Mouse (Mus musculus): ENCODE results near the gene Hnrnpa1. TPM values are rescaled to one million over a fixed set of nuclear protein-coding genes. Genes with fewer than 3 reads are reported as not detected.
A peak's percentile ranks its signal among the peaks of the same experiment; 100 is the strongest.

The Hnrnpa1 gene
- total and polyA plus RNA-seq, 2 experiments = 17.7 to 58.2 TPM

DNA sequence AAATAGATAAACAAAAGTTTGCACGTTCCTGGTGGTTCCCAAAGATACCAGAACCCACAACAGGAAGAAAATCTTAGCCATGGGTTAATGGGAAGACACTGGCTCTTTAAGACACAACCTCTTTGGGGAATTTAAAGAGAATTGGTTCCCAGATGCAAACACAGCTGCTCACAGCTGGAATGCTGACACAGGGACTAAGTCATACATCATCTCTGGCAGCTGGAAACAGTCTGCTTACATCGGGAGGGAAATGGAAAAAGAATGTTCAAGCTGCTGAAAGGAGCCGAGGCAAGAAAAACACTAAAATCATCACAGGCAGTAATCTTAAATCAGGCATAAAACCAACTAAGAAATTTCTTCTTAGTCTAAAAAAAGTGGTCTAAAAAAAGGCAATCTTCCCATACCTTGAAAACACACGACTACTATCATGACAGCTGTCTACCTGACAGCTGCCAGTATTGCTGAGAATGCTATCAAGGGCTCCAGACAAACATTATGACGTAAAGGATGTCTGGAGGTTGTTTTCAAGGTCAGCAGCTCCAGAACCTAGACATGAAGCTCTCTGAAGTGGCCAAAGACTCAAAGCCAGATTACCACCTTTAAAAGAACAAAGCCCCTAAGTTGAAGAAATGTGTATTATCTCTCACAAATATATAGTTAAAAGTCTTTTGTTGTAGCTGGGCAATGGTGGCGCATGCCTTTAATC, 38.0 kb upstream of the Hnrnpa1 start:
- 62% methylated on average over 6 of the region's 6 CpGs for WGBS
- H3K27ac ChIP-seq (replicated peaks; ENCODE audit: insufficient read depth, low read depth, low read length) = no peak overlapping the region
- DNase-seq (ENCODE audit: extremely low read depth, low read depth, low spot score) = no peak

DNA sequence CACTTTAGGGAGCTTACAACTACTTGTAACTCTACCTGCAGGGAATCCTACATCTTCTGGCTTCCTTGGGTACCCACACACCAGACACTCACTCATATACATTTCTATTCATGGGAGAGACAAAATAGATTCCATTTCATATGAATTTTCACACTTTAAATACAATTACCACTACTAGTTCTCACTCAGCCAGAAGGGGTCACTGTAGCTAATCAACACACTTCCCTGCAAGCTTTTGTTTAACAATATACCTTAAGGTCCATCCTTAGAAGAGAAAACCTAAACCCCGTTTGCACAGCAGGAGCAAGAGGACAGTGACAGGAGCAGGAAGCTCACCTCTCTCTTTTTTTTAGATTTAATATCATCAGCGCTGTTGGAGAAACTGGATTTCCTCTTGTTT, 35.1 kb upstream of the Hnrnpa1 start:
- Histone ChIP-seq H3K27ac (replicated peaks; ENCODE audit: insufficient read depth, low read depth, low read length) (no peak overlapping the region), H3K4me1 (ENCODE audit: control insufficient read depth, insufficient read depth, low read length) (peaks cover 4% of the 10 kb centered on the region), H3K4me3 (ENCODE audit: insufficient read depth, low read depth, low read length) (no peak overlapping the region), H3K36me3 (ENCODE audit: control insufficient read depth, insufficient read depth, low read length) (peaks cover 31% of the 10 kb centered on the region), H3K27me3 (ENCODE audit: control insufficient read depth, insufficient read depth, low read length) (no peaks in the 10 kb centered on the region), H3K79me2 (ENCODE audit: control insufficient read depth, insufficient read depth, low read length) (no peaks in the 10 kb centered on the region), H3K9ac (ENCODE audit: low read depth, low read length) (no peak overlapping the region)
- WGBS = 72% methylated on average over 2 of the region's 2 CpGs
- TF ChIP-seq CTCF (IDR thresholded peaks at IDR 0.05; ENCODE audit: low read depth, low read length) (no peak), POLR2A (IDR thresholded peaks at IDR 0.05; ENCODE audit: extremely low read depth, insufficient read depth, low read length) (no peak)
- no peak for DNase-seq (ENCODE audit: extremely low read depth, low read depth, low spot score)

More for the DNA sequence above, 38.0 kb upstream of the Hnrnpa1 start:
- no peaks in the 10 kb centered on the region for H3K4me1 ChIP-seq (ENCODE audit: control insufficient read depth, insufficient read depth, low read length)
- no peaks in the 10 kb centered on the region for H3K27me3 ChIP-seq (ENCODE audit: control insufficient read depth, insufficient read depth, low read length)
- peaks cover 47% of the 10 kb centered on the region for H3K36me3 ChIP-seq (ENCODE audit: control insufficient read depth, insufficient read depth, low read length)
- no peak overlapping the region for H3K4me3 ChIP-seq (ENCODE audit: insufficient read depth, low read depth, low read length)
- TF ChIP-seq CTCF (IDR thresholded peaks at IDR 0.05; ENCODE audit: low read depth, low read length) (no peak), POLR2A (IDR thresholded peaks at IDR 0.05; ENCODE audit: extremely low read depth, insufficient read depth, low read length) (no peak)
- no peak overlapping the region for H3K9ac ChIP-seq (ENCODE audit: low read depth, low read length)
- H3K79me2 ChIP-seq (ENCODE audit: control insufficient read depth, insufficient read depth, low read length) = no peaks in the 10 kb centered on the region

DNA sequence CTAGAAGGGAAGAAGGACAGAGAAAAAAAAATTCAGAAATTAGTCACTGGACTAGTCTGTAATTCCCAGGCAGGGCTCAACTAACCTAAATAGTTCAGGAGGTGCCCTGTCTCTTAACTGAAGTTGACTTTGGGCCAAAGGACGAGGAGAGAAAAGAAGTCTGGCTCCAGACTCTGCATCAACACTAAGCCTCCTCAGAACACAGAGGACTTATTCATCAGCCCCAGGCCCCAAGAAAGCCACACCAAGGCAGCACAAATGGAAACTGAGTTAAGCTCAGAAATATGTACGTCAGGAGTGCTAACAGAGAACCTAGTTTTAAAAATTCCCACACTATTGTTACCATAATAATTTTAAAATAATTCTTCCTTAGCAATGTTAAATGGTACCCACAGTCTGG, 26.1 kb upstream of the Hnrnpa1 start:
- no peak for DNase-seq (ENCODE audit: extremely low read depth, low read depth, low spot score)
- Histone ChIP-seq H3K27ac (replicated peaks; ENCODE audit: insufficient read depth, low read depth, low read length) (no peak overlapping the region), H3K4me1 (ENCODE audit: control insufficient read depth, insufficient read depth, low read length) (peaks cover 7% of the 10 kb centered on the region), H3K9ac (ENCODE audit: low read depth, low read length) (no peak overlapping the region), H3K27me3 (ENCODE audit: control insufficient read depth, insufficient read depth, low read length) (no peaks in the 10 kb centered on the region), H3K79me2 (ENCODE audit: control insufficient read depth, insufficient read depth, low read length) (peaks cover 3% of the 10 kb centered on the region; the same call in 1 of the 2 replicates), H3K36me3 (ENCODE audit: control insufficient read depth, insufficient read depth, low read length) (peaks cover 13% of the 10 kb centered on the region), H3K4me3 (ENCODE audit: insufficient read depth, low read depth, low read length) (no peak overlapping the region)
- 70% methylated on average over 2 of the region's 2 CpGs for WGBS
- no peak for TF ChIP-seq POLR2A (IDR thresholded peaks at IDR 0.05; ENCODE audit: extremely low read depth, insufficient read depth, low read length)
- TF ChIP-seq CTCF (IDR thresholded peaks at IDR 0.05; ENCODE audit: low read depth, low read length) = no peak

DNA sequence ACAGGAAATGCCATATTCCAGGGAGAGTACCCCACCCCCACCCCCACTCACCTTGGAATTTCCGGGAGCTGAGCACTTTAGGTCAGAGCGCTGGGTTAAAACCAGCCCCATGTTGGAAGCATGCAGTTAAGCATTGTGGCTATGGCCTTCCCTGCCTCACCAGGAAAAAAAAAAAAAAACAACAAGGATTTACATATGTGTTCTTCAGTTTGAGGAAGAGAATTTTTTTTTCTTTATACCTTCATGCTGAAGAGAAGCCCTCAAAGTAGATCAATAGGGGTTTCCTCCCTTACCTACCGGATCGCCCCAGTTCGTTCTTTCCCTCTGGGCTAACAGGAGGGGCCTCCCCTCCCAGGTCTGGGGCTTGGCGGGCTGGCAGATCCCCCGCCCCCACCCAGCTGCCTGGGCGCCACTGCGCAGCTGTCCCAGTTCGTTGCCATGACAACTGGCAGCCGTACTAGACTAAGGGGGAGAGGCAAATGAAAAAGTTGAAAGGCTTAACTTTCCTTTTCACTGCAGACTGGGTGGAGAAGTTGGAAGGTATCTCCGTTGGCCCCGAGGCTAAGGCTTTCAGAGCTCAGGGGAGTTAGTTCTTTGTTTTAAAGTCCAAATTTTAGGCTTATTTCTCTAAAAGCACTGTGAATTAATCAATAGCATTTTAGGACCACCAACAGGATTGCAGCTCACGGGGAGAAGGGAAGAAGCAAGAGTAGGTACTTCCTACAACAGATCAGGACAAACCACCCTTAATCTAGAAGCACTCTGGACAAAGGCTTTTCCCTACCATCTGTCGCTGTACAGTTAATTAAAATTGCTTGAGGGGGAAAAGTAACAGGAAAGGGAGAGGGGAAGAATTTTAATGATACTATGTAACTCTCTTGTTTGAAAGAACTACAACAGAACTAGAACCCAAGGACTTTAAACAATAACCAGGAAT, 25.0 kb upstream of the Hnrnpa1 start:
- H3K4me1 ChIP-seq (ENCODE audit: control insufficient read depth, insufficient read depth, low read length) = peaks cover 3% of the 10 kb centered on the region; the same call in 1 of the 2 replicates
- peak overlapping the region; percentile 23; the same call in 1 of the 2 replicates for H3K9ac ChIP-seq (ENCODE audit: low read depth, low read length)
- H3K27ac ChIP-seq (replicated peaks; ENCODE audit: insufficient read depth, low read depth, low read length) = 0 out of 2 replicates have a peak overlapping the region, but pooled peaks have one; percentile 18
- 7% methylated on average over 15 of the region's 15 CpGs for WGBS
- peak; percentile 32 for DNase-seq (ENCODE audit: extremely low read depth, low read depth, low spot score)
- TF ChIP-seq POLR2A (IDR thresholded peaks at IDR 0.05; ENCODE audit: extremely low read depth, insufficient read depth, low read length) (no peak), CTCF (IDR thresholded peaks at IDR 0.05; ENCODE audit: low read depth, low read length) (no peak)
- H3K36me3 ChIP-seq (ENCODE audit: control insufficient read depth, insufficient read depth, low read length) = peaks cover 13% of the 10 kb centered on the region
- H3K27me3 ChIP-seq (ENCODE audit: control insufficient read depth, insufficient read depth, low read length) = no peaks in the 10 kb centered on the region
- peaks cover 8% of the 10 kb centered on the region; the same call in 1 of the 2 replicates for H3K79me2 ChIP-seq (ENCODE audit: control insufficient read depth, insufficient read depth, low read length)
- H3K4me3 ChIP-seq (ENCODE audit: insufficient read depth, low read depth, low read length) = peak overlapping the region; percentile 46

DNA sequence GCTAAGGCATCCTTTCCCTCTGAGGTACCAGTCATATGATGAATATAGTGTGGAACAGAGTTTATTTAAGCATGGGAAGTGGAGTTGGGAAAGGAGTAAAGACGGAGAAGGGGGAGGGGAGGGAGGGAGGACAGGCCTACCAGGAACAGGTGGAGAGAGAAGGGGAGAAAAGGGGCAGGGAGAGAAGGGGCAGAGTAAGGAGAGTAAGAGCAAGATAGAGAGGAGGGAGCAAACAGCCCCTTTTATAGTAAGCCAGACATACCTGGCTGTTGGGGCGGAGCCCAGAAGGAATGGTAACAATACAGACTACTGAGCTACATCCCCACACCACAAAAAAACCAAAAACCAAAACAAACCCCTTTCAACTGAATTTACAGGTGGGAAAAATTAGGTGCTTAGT, 24.2 kb upstream of the Hnrnpa1 start:
- Histone ChIP-seq H3K27me3 (ENCODE audit: control insufficient read depth, insufficient read depth, low read length) (no peaks in the 10 kb centered on the region), H3K27ac (replicated peaks; ENCODE audit: insufficient read depth, low read depth, low read length) (no peak overlapping the region), H3K4me3 (ENCODE audit: insufficient read depth, low read depth, low read length) (no peak overlapping the region), H3K9ac (ENCODE audit: low read depth, low read length) (no peak overlapping the region), H3K79me2 (ENCODE audit: control insufficient read depth, insufficient read depth, low read length) (peaks cover 8% of the 10 kb centered on the region; the same call in 1 of the 2 replicates), H3K4me1 (ENCODE audit: control insufficient read depth, insufficient read depth, low read length) (peaks cover 3% of the 10 kb centered on the region; the same call in 1 of the 2 replicates), H3K36me3 (ENCODE audit: control insufficient read depth, insufficient read depth, low read length) (peaks cover 13% of the 10 kb centered on the region)
- no peak for DNase-seq (ENCODE audit: extremely low read depth, low read depth, low spot score)
- WGBS = 74% methylated on average over 2 of the region's 2 CpGs
- TF ChIP-seq CTCF (IDR thresholded peaks at IDR 0.05; ENCODE audit: low read depth, low read length) (no peak), POLR2A (IDR thresholded peaks at IDR 0.05; ENCODE audit: extremely low read depth, insufficient read depth, low read length) (no peak)
